Mouse (Mus musculus) kidney, adult 8-10 months (tissue): ENCODE measurements at regions not wholly inside any gene's neighbourhood (a gene's known extent, or its start where the extent isn't known, plus 50 kb on each side); places are given as distances from the start of the nearest gene placed in this dataset.

Experiments used
- DNase-seq, 2 experiments: peaks; one replicate each; pipeline ENCODE4 v3.0.0; 2022

DNA sequence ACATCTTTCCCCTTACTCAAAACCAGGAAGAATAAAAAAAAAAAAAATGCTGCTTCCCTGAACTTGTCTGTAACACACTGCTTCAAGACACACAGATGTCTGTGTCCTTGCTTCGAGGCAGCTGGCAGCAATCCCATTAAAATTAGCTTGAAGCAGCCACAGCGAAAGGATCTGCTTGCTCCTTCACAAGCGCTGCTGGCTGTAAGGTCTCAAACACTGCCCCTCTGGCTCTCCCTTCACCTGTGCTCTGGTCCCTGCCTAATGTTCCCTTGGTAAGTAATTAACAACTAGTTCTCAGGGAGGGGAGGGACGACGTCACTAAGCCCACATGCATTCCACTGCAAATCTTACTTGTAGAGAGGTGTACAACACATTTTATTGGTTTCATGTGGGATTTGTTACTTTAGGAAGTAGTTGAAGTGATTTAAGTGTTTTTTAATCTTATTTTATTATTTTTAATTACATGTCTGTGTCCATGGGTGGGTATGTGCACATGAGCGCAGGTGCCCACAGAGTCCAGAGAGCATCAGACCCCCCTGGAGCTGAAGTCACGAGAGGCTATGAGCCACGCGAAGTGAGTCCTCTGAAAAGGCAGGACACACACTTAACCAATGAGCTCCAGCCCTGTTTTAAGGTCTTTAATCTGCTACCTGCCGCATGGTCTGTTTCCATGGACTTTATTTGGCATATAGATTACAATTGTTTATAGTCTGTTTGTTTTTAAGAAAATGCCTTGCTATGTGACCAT is 61.1 kb upstream of the Cers6 start:
- DNase-seq: peak; percentile 35 to 66

DNA sequence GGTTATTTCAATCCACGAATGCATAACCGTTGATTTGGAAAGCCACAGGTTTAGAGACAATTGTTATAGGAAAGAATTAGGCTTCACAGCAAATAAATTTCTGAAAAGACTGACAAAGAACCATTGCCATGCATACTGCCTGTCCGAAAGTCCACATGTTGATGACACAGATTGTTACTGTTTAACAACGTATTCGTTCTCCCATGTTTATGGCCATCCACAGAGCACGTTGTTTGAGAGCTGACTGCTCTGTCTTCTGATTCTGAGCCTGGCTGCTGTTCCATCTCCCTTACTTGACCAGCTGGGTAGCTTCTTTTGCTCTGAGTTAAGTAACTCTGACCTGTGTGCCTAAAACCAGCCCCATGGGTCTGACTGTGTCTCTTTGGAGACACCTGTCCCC is 57.1 kb upstream of the Cers6 start:
- DNase-seq: no peak

DNA sequence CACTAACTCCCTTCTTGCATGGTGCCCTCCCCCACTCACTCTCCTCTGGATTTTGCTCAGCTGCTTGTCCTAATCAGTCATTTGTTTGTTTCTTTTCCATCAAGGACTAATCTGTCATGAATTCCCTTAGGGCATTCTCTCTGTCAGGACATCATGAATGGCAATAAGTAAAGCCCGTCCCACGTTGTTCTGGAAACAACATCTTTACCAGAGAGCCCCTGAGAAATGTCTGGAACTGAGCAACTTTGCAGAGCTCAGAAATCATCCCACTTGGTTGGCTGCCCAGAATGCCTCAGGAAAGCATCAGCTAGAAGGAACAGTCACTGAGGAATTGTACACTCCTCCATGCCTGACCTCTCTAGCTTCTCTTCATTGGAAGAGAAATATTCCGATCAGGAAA is 55.4 kb upstream of the Cers6 start:
- DNase-seq: no peak

DNA sequence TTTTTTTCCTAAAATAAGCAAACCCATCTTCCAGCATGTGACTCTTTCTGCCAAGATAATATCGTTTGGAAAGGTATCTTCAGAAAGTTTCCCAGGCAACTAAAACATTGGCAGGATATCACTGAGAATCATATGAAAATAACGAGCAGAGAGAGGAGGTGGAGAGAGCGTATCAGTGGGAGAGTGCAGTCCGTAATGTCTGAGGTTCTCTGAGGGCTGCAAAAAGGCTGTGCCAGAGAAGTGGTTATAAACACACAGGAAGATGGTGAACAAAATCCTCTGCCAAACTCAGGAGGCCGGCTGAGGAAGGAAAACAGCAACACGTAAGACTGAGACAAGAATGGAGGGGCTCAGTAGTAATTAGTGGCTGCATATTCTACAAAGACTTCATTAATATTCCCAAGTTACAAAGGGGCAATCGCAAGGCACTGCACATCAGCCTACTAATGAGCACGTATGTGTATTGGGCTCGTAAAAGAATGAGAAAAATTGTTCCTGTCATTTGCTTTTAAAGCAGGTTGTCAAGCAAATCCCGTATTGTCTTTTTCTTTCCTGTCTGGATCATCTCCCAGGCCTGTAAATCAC is 54.8 kb upstream of the Cers6 start:
- no peak for DNase-seq
